Mouse (Mus musculus) adrenal gland, postnatal 10 days (tissue): ENCODE measurements around the gene Akap7. TPM values are rescaled to one million over a fixed set of nuclear protein-coding genes. Genes with fewer than 3 reads are reported as not detected.

Source experiments
- DNase-seq: peaks from one replicate; pipeline ENCODE4 v3.0.0; 2021; ENCODE audit warnings: mixed read lengths
- long read RNA-seq, 2 experiments: library from polyadenylated mRNA; stranded (forward); transcript quantifications; one replicate each; pipeline ENCODE4 v2.0.0; 2021
- total RNA-seq, 2 experiments: library from RNA; stranded (reverse); gene quantifications; 2 replicates each; pipeline ENCODE4 v1.2.3; 2021

Gene Akap7
- total RNA-seq: 100 to 1,000 TPM in 1 of 2 experiments, 10 to 100 TPM in 1; 86.7 to 110 TPM
- long read RNA-seq, experiment 1, transcript Akap7-203 (2 exons, 2,321 nt): major isoform, 11 of 69 reads
- long read RNA-seq, experiment 1, partial matches to known transcripts: 7 of 69 reads
- long read RNA-seq, experiment 1, other reads (novel, unspliced or antisense): 49 of 69 reads
- long read RNA-seq, experiment 2, partial matches to known transcripts: 0 of 32 reads
- long read RNA-seq, experiment 2, other reads (novel, unspliced or antisense): 29 of 32 reads

DNA sequence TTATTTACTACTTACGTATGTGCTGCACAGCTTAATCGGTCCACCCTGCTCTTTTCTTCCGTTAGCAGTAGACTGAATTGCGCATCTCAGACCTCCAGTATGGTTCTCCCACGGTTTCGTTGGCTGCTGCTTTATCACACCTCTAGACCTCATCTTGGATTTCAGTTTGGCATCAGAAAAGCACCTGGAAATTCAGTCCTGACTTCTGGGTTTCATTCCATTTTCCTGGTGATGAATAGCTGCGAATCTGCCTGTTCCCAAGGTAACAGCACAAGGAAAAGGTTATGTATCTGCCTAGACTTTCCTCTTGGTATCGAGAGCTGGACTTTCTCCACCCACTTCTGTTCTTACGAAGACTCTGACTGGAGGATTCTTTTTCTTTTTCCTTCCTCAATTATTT, at the start of gene Akap7:
Gene Akap7 (minus strand): TSS at position 101 of the 400 bp plus-strand sequence.
- DNase-seq: no peak

DNA sequence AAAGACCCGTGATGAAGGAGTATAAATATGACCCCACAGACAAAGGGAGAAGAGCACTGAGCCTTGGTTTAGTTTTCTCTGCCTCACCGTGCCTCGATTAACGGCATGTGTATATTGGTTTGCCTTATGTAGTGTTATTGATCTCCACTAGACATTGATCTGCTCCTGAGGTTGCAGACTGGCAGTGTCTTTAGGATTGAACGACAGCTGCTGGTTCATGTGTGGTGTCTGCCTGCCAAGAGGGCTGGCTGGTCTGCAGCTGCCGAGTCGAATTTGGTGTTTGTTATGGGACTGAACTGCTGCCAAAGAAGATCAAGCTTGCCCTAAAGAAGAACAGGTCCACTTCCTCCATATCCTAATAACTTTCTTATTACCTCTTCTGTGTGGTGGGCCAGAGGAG, 46.7 kb upstream of the Akap7 start:
- no peak for DNase-seq

DNA sequence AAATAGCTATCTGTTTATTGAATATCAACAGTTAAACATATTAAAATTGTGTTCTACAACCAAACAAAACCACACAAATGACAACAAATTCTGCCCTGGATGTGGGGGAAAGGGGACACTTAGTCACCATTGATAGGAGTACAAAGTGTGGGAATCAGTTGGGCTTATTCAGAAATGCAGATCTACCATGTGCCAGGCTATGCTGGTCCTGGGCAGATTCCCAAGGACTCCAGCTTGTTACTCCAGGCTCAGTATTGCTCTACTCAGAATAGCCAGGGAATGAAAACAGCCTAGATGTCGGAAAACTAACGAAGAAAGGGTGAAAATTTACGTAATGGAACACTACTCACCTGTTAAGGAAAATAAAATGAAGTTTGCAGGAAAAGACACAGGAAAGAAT, 46.3 kb upstream of the Akap7 start:
- DNase-seq: no peak

DNA sequence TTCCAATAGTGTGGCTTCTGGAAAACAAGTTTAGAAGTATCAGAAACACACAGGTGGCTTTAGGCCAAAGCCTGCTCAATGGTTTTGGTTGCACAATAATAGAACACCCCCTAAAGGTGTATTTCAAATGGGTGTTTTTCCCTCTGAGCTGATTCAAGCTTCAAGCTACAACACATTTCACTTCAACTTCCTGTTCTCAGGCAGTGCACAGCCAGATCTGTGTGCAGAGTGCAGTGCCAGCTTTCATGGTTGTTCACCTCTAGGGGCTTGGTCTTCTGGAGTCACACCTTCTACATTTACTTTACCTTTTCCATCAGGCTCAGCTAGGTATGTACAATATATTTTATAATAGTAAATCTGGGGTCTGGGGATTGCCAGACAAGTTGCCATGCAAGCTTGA, 35.1 kb upstream of the Akap7 start:
- no peak for DNase-seq

DNA sequence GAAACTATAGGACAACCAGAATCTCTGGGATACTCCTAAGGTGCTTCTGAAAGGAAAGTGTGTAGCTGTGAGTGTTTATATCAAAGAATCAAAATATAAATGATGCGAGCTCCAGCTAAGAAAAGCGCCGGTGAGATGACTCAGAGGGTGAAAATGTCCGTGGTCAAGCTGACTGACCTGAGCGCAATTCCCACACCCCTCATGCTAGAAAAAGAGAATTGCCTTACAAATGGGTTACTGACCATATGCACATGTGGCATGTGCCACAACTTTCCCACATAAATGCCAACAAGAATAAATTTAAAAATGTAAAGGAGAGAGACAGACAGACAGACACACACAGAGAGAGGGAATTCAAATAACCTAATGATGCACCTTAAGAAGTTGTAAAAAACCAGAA, 33.0 kb upstream of the Akap7 start:
- DNase-seq: no peak

DNA sequence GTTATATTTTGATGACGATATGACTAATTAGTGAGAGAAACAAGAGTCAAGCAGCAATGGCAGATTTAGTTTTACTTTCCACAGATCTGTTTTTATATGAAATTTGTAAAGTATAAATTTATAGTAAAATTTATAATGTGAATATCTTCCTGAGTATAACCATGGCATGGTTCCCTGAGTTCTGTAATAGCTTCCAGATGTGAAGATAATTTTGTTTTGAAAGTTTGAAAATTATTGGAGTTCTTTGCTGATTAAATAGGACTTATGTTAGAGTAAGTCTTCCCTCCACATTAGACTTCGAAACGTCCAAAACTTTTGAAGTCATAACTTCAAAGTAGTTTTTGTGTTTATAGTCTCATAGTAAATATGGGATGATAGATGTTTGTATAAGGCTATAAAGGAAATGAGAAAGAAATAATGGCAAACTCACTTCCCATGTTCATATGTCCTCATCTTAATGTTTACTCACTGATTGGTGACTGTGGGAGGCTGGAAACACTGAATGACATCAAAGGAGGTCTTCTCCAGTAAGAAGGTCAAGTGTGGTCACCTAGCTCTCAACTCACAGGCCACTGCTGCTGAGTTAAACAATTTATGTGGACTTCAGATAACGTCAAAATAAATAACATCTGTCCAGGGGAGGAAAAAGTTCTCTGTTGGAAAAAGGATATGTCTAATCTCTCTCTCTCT, 25.9 kb upstream of the Akap7 start:
- DNase-seq: no peak

DNA sequence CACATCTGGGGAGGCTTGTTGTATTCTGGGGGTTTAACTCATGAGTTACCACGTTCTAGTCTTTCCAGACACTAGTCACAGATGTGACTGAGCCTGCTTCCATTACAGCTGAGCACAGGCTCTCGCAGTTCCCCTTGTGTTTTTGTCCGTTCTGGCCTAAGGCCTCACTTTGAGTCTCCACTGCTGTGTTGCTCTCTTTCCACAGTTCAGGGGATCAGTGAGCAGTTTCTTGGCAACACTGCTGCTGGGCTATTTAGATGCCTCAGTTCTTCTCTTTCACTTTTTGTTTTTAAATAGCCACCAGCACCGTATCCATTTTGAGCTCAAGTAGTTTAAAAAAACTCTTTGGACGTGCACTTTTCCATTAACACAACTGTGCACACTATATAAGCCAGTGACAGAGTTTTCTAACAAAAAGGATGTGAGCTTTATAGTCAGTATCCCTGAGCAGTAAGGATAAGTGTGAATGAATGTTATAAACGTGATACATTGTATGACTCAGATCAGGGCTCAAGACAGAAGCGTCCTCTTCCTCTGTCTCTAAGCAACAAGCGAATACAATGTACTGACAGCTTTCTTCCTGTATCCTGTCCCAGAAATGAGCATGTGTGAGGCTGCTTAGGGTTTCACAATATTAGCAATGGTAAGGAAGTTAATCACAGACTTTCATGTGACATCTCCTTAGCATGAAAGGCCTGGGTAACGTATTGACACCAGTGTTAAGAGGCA, 23.8 kb upstream of the Akap7 start:
- no peak for DNase-seq

DNA sequence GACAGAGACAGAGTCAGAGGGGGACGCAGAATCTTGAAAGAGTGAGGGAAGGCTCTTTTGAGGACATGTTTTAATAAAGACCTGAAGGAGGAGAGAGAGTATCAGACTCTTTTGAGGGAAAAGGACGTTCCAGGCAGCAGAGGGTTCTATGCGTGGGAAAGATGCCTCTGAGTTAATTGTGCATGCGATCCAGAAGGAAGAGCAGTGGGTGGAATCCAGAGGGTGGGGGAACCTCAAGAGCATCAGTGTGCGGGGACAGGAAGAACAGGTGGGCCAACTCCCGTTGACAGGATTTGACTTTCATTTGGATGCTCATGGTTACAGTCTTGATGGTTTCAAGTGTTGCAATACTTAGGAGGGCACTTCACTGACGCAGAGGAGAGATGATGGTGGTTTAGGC, 22.4 kb upstream of the Akap7 start:
- no peak for DNase-seq

DNA sequence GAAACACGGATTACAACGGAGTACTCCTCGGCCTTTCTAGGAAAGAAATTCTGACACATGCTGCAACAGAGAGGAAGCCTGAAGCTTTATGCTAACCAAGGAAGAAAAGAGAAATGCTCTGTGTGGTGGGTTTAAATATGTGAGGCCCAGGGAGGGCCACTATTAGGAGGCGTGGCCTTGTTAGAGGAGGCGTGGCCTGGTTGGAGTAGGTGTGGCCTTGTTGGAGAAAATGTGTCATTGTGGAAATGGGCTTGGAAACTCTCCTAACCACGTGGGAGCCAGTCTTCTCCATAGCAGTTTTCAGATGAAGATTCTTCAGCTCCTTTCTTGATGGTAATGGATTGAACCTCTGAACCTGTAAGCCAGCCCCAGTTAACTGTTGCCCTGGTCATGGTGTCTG, 19.8 kb upstream of the Akap7 start:
- DNase-seq: no peak

DNA sequence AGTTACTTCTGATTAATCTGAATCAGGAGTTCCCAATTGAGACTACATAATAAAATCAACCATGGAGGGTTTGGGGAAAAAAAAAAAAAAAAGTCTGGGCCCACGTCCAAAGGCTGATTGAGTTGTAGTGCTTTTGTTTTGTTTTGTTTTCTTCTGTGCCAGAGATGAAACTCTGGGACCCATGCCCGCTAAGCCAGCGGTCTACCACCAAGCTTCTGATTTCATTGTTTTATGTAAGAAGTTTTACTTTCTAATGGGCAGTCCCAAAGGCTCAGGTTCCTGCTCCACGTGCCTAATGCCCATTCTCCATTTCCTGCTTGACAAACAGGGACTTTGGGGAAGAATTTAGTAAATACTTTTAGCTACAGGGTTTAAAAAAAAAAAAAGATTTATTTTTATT, 18.0 kb upstream of the Akap7 start:
- DNase-seq: peak; percentile 22

DNA sequence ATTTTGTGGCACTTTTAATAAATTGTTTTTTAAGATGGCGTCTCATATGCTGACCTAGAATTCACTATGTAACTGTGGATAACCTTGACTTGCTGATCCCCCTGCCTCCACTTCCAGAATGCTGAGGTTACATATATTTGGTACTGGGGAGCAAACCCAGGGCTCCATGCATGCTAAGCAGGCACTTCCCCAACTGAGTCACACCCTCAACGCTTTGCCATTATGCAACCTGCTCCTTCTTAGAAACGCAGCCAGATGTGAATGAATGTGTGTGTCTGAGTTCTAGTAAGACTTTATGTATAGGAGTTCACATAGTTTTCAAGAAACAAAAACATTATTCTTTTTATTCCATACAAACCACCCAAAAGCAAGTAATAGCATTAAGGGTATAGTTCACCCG, 13.5 kb upstream of the Akap7 start:
- no peak for DNase-seq

DNA sequence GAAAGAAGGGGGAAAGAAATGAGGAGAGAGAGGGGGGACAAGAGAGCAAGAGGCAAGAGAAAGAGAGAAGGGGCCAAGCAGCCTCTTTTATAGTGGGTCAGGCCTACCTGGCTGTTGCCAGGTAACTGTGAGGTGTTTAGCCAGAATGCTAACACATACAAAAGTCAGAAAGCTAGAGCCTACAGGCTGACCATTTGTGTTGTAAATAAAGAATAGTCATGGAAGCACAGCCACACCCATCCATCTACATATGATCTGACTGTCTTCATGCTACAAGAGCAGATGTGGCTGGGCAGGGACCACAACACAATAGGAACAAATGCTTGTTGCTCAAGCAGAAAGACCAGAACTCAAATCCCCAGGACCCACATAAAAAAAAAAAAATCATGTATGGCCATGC, 11.9 kb upstream of the Akap7 start:
- DNase-seq: no peak

DNA sequence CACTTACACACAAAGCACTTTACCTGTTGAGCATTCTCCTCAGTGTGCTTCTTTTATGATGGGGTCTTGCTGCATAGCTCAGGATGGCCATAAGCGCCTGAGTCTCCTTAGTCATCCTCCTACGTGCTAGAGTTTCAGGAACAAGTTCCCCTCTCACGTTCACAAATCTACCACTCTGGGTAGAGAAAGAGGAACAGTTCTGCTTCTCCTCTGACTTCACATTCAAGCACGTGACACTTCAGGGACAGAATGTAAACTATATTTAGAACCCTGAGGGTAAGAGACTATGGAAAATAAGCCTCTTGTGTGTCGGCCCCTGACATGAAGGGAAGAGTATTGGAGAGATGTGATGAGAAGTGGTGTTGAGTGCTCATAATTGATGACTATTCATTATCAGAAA, 10.7 kb upstream of the Akap7 start:
- no peak for DNase-seq

DNA sequence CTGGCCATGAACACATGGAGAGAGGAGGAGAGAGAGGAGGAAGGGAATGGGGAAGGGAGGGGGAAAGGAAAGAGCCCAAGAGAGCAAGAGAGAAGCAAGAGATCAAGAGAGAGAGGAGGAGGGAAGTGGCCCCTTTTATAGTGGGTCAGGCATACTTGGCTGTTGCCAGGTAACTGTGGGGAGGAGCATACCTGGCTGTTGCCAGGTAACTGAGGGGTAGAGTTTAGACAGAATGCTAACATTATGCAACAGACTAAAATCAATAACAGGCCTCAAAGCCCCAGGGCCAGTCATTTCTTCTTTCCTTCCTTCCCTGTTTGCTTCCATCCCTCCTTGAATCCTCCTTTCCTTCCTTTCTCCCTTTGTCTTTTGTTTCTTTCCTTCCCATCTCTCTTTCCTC, 10.0 kb upstream of the Akap7 start:
- no peak for DNase-seq

DNA sequence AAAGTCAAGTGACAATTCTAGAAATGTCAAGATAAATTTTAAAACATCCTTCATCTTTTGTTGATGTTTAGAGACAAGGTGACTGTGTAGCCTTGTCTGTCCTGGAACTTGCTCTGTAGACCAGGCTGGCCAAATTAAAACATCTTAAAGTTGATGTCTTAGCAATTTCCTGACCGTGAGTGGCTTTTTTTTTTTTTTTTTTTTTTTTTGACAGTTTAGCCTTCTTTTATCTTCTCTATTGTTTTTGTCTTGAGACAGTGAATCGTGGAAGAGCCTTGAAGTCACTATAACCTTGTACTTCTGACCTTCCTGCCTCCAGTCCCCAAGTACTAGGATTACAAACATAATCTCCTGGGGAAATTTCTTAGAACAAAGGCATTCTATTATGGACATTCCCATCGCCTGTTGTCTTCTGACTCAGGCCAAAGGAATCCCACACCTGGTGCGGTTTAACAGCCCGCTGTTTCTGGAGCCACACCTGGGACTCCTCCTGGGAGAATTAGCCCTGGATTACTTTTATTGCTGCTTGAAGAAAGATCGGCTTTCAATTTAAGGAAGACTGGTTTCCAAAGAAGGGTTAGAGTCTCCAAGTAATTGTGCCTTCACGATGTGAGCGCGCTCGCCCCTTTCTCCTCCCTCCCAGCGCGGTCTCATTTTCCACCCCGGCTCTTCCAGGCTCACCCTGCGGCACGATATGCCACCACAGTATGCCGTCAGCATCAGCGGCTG, 6.3 kb upstream of the Akap7 start:
- no peak for DNase-seq

DNA sequence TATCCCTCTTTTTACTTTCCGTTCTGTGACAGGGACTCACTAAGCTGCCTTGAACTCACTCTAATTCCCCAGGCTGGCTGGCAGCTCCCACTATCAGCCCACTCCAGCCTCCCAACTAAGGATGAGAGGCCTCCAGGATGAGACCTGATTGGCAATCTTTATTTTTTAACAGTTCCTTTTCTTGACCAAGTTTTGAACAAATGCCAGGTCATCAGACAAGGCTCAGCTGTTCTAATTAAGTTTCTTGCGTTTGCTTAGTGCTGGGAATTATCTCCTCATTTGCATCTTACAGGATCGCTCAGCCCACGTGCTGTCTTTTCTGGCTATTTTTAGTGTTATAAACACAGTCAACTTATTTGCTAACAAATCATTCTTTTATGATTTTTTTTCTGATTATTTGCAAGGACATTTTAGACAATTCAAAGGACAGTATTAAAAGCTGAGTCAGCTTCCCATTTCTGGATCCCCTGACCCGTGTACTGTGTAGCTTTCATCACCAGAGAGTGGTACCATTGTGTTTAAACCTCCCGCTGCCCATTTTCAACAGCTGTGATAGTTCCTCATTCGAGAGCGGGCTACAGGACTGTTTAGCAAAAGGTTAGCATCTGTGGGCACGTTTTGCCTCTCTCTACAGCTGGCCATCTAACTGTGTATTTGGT, 4.0 kb upstream of the Akap7 start:
- DNase-seq: no peak

DNA sequence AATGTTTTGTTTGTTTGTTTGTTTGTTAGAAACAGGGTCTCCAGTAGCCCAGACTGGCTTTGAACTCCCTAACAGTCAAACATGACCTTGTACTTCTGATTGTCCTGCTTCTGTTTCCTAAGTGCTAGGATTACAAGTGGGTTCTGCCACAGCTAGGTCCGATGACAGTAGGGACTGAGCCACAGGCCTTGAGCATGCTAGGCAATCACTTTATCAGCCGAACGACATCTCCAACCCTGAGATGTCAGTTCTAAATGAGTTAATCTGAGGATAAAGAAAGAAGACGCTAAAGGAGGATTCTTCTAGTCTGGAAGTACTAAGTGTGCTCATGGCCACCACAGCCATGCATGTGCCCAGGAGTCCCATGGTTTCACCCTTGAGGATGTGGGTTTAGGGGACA, 3.1 kb upstream of the Akap7 start:
- no peak for DNase-seq

DNA sequence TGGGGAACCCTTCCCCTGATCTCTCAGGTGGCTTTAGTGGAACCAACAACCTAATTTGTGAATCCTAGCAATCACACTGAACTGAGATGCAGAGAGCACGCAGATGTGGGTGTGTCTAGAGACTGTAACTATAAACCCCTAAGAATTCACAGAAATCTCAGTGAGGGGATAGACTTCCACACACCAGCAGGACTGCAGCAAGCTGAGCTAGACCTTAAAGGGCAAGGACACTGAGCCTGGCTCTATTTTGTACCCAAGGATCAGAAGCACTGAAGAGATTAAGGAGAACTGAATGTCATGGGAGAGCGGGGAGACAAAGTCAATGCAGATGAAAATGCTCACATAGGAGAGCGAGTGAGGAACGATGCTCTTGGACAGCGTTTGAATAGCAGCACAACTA, 2.3 kb upstream of the Akap7 start:
- DNase-seq: no peak

DNA sequence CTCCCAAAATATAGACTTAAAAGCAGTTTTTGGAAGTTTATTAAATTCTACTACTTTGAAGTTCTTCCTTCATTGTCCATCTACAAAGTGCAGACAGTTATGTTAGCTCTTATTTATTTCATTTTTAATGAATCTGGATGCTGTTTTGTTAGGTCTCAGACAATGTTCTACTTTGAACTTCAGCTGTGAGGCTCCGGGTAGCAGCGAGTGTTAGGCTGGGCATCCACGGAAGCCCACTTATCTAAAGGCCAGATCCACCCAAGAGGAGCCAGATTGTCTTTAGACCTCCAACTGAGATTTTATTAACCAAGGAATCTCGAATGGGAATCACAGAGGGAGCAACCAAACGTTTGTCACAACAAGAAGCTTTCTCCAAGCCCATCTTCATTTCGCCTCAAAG, 2.5 kb downstream of the Akap7 start:
- DNase-seq: no peak

DNA sequence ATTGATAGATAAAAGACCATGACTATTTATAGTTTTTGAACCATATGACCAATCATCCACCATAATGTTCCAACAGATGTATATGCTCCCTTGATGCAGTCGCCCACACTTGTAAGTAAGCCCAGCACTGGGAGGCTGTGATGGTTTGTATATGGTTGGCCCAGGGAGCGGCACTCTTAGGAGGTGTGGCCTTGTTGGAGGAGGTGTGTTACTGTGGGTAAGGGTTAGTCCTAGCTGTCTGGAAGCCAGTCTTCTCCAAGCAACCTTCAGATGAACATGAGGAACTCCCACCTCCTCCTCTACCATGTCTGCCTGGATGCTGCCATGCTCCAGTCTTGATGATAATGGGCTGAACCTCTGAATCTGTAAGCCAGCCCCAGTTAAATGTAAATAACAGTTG, 3.1 kb downstream of the Akap7 start:
- DNase-seq: no peak

DNA sequence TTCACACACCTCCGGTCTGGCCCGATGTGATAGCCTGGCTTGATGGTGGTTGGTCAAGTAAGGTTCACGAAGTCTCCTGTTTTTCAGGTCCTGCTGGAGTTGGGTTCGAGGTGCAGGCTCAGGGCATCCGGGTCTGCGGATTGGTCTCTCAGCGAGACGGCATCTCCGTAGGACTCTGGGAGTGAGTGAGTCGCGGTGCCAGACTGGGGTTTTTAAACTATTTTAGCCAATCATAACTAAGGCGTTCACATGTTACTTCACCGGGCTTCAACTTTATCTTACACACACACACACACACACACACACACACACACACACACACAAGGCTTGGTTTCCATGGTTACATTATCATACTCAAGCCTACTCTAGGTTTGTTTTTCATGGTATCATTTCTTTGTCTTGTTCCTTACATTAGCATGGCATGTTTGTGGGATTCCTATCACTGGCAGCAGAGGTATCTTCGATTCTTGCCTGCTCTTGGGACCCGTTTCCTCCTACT, 8.6 kb downstream of the Akap7 start:
- no peak for DNase-seq

DNA sequence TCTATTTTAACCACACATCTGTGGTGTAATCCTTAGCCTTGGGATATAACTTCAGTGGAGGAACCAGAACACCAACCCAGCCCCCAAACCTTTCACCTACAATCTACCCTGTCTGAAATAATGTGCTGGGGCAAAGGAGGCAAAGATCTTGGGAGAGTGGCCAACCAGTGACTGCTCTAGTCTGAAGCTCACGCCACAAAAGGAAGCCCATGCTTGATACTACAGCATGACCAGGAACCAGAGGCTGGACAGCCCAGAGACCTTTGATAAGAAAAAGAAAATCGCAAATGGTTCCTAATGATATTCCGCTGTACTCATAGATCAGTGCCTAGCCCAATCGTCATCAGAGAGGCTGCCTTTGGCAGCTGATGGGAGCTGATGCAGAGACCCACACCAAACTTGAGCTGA, 9.4 kb downstream of the Akap7 start:
- DNase-seq: peak; percentile 60
